In genomic region chr2:30725186-30725585, GRCm38 (mm10) we compare ENCODE assay signal across 8 mouse cellular contexts.
A peak's percentile ranks its signal among the peaks of the same experiment; 100 is the strongest.
DNase-seq lines count a peak whose midpoint lies in the region; ATAC-seq and TF ChIP-seq lines count a peak whose summit lies in the region.

No protein-coding gene starts in this region.

- H3K4me2 ChIP-seq in hindbrain, embryonic 14.5 days (replicated peaks): peak overlapping the region; percentile 41; the same call in 1 of the 2 replicates
- peak overlapping the region; percentile 44 for H3K4me2 ChIP-seq in limb, embryonic 15.5 days

- no peak for TF ChIP-seq POLR2A in cerebellum, adult 2 months (IDR thresholded peaks at IDR 0.05; ENCODE audit: borderline replicate concordance, insufficient read depth, low read length)

- ATAC-seq in hindbrain, embryonic 14.5 days (ENCODE audit: low FRiP score): no peak
- ATAC-seq in limb, embryonic 15.5 days (ENCODE audit: insufficient number of reproducible peaks, low FRiP score, low TSS enrichment, low read depth): no peak

- H3K27me3 ChIP-seq in cerebellum, adult 2 months (ENCODE audit: control insufficient read depth, insufficient read depth, low read length): no peaks in the 10 kb centered on the region
- H3K27me3 ChIP-seq in hindbrain, embryonic 14.5 days (ENCODE audit: control insufficient read depth, insufficient read depth, low read length): no peaks in the 10 kb centered on the region
- no peaks in the 10 kb centered on the region for H3K27me3 ChIP-seq in limb, embryonic 15.5 days

- no peaks in the 10 kb centered on the region for H3K36me3 ChIP-seq in ES-E14 (ENCODE audit: control insufficient read depth, insufficient read depth, low read length, poor library complexity, severe bottlenecking)
- no peaks in the 10 kb centered on the region for H3K36me3 ChIP-seq in hindbrain, embryonic 14.5 days (replicated peaks; ENCODE audit: control insufficient read depth, insufficient read depth)
- H3K36me3 ChIP-seq in limb, embryonic 15.5 days: no peaks in the 10 kb centered on the region

- H3K9ac ChIP-seq in ES-E14 (ENCODE audit: insufficient read depth, low read depth, low read length, poor library complexity, severe bottlenecking): no peak overlapping the region
- H3K9ac ChIP-seq in hindbrain, embryonic 14.5 days: peak overlapping the region; percentile 44; the same call in 1 of the 2 replicates
- no peak overlapping the region for H3K9ac ChIP-seq in limb, embryonic 15.5 days

- H3K4me1 ChIP-seq in cerebellum, adult 2 months (ENCODE audit: control insufficient read depth, insufficient read depth, low read length): peaks cover 41% of the 10 kb centered on the region
- H3K4me1 ChIP-seq in ES-E14 (ENCODE audit: control insufficient read depth in 2 of 2, insufficient read depth in 2 of 2, low read length in 2 of 2, poor library complexity in 1 of 2): peaks cover 3 to 30% of the 10 kb centered on the region in 2 experiments; a peak in 3 of 4 replicates
- peaks cover 60% of the 10 kb centered on the region for H3K4me1 ChIP-seq in hindbrain, embryonic 14.5 days (replicated peaks; ENCODE audit: control insufficient read depth, insufficient read depth, low read length)
- peaks cover 56% of the 10 kb centered on the region for H3K4me1 ChIP-seq in limb, embryonic 15.5 days

- WGBS in cerebellum, adult 2 months: 51% methylated on average over 10 of the region's 10 CpGs
- WGBS in hindbrain, embryonic 14.5 days: 31% methylated on average over 10 of the region's 10 CpGs
- WGBS in limb, embryonic 15.5 days: 56% methylated on average over 10 of the region's 10 CpGs

- in situ Hi-C loops in ES-E14 (cut with MboI; ENCODE audit: low sequenced_read_pairs in 2 of 2, unreplicated experiment in 2 of 2): no loop called here

- H3K4me3 ChIP-seq in cerebellum, adult 2 months (replicated peaks; ENCODE audit: insufficient read depth, low read depth, low read length): no peak overlapping the region
- peak overlapping the region; percentile 28 to 45; a peak in 2 of 4 replicates for H3K4me3 ChIP-seq in ES-E14 (ENCODE audit: insufficient read depth in 1 of 2, low read depth in 1 of 2, low read length in 2 of 2, poor library complexity in 1 of 2, severe bottlenecking in 1 of 2)
- H3K4me3 ChIP-seq in hindbrain, embryonic 14.5 days (replicated peaks; ENCODE audit: low read length): no peak overlapping the region
- H3K4me3 ChIP-seq in limb, embryonic 15.5 days: peak overlapping the region; percentile 15; the same call in 1 of the 2 replicates

- H3K9me3 ChIP-seq in ES-E14 (ENCODE audit: control insufficient read depth, insufficient read depth, low read depth, low read length): no peaks in the 10 kb centered on the region
- H3K9me3 ChIP-seq in hindbrain, embryonic 14.5 days (ENCODE audit: control insufficient read depth, low read length): no peaks in the 10 kb centered on the region
- no peaks in the 10 kb centered on the region for H3K9me3 ChIP-seq in limb, embryonic 15.5 days

- TF ChIP-seq CTCF in cerebellum, adult 2 months (IDR thresholded peaks at IDR 0.05; ENCODE audit: borderline replicate concordance, insufficient read depth, low read depth, low read length): no peak

- peak; percentile 36 for DNase-seq in cerebellum, adult 11 months
- DNase-seq in cerebellum, adult 2 months: no peak
- no peak for DNase-seq in ES-E14 (ENCODE audit: low read depth, low spot score)
- no peak for DNase-seq in hindbrain, embryonic 14.5 days (ENCODE audit: low spot score)
- DNase-seq in thymus, postnatal 25 days: no peak
- DNase-seq in frontal cortex, adult 2 months (ENCODE audit: extremely low spot score in 1 of 2, low spot score in 1 of 2): no peak
- no peak for DNase-seq in spleen, adult 12 weeks (ENCODE audit: low spot score)

- no peak overlapping the region for H3K27ac ChIP-seq in cerebellum, adult 2 months (ENCODE audit: insufficient read depth, low read length)
- H3K27ac ChIP-seq in ES-E14 (ENCODE audit: insufficient read depth, low read depth, low read length, poor library complexity, severe bottlenecking): no peak overlapping the region
- H3K27ac ChIP-seq in hindbrain, embryonic 14.5 days: peak overlapping the region; percentile 99
- H3K27ac ChIP-seq in limb, embryonic 15.5 days: peak overlapping the region; percentile 18; the same call in 1 of the 2 replicates

TF ChIP-seq in ES-E14, 5 proteins besides CTCF, POLR2A, EP300 and RAD21:
- TF ChIP-seq CHD2 (IDR thresholded peaks at IDR 0.05; ENCODE audit: low read depth, low read length) (no peak), ZNF384 (IDR thresholded peaks at IDR 0.05; ENCODE audit: low read depth, low read length) (no peak), HCFC1 (IDR thresholded peaks at IDR 0.05; ENCODE audit: borderline replicate concordance, insufficient read depth, low read length) (no peak), ZC3H11A (IDR thresholded peaks at IDR 0.05; ENCODE audit: borderline replicate concordance, low read depth, low read length) (no peak), MAFK (IDR thresholded peaks at IDR 0.05; ENCODE audit: insufficient read depth, low read depth, low read length) (no peak)

Comparison
In these comparisons a context has a peak if more than half of its experiments do, and no peak if none do; other contexts are left out.
1. H3K27ac ChIP-seq: peak in hindbrain, embryonic 14.5 days (single experiment) and limb, embryonic 15.5 days (single experiment); none in cerebellum, adult 2 months (single experiment) and ES-E14 (single experiment).
2. H3K4me3 ChIP-seq: peak in ES-E14 (2 of 2) and limb, embryonic 15.5 days (single experiment); none in cerebellum, adult 2 months (single experiment) and hindbrain, embryonic 14.5 days (single experiment).